Mouse (Mus musculus) brown adipose tissue, adult 24 weeks (tissue): Measurements from ENCODE around the gene Sema4d. TPM values are rescaled to one million over a fixed set of nuclear protein-coding genes. Genes with fewer than 3 reads are reported as not detected.

ENCODE experiments used
- H3K27ac ChIP-seq: fragments of 200-500 bp; replicated peaks from 2 replicates; pipeline ENCODE4 v1.5.1; 2012; ENCODE audit warnings: low read depth, mild to moderate bottlenecking, low read length
- H3K4me1 ChIP-seq: fragments of 200-500 bp; 2 replicates; pipeline ENCODE4 v1.6.1; 2012; ENCODE audit warnings: low read length, mixed read lengths; ENCODE audit not compliant: control insufficient read depth, insufficient read depth, insufficient read length
- H3K4me3 ChIP-seq: fragments of 200-500 bp; 2 replicates; pipeline ENCODE4 v1.5.1; 2012; ENCODE audit warnings: low read depth, mild to moderate bottlenecking, low read length, moderate library complexity; ENCODE audit not compliant: insufficient read depth
- polyA plus RNA-seq: library from polyadenylated mRNA; stranded (reverse); fragments of >200 nt; gene quantifications from 2 replicates; pipeline ENCODE4 v1.2.4, GENCODE M21; 2012; ENCODE audit not compliant: missing spikeins, insufficient read depth, insufficient read length

Sema4d gene
- polyA plus RNA-seq, 1 experiment = 1.0 TPM

- no peak overlapping the region for H3K4me3 ChIP-seq
- H3K27ac ChIP-seq = no peak overlapping the region
- H3K4me1 ChIP-seq = no peaks in the 10 kb centered on the region
Measured at GRCm38 (mm10) chr13:51737949-51738513, 55.5 kb downstream of the Sema4d start.

GRCm38 (mm10) chr13:51737033-51737948, 56.3 kb downstream of the Sema4d start:
- H3K27ac ChIP-seq = peak overlapping the region; percentile 42
- no peaks in the 10 kb centered on the region for H3K4me1 ChIP-seq
- H3K4me3 ChIP-seq = no peak overlapping the region

- H3K4me3 ChIP-seq = no peak overlapping the region
- no peaks in the 10 kb centered on the region for H3K4me1 ChIP-seq
- peak overlapping the region; percentile 27 for H3K27ac ChIP-seq
Measured at GRCm38 (mm10) chr13:51736007-51736911, 57.3 kb downstream of the Sema4d start.

- H3K4me3 ChIP-seq = 0 out of 2 replicates have a peak overlapping the region, but pooled peaks have one; percentile 15
- no peaks in the 10 kb centered on the region for H3K4me1 ChIP-seq
- peak overlapping the region; percentile 56; the same call in 1 of the 2 replicates for H3K27ac ChIP-seq
Measured at GRCm38 (mm10) chr13:51734556-51734955, 59.0 kb downstream of the Sema4d start.

DNA sequence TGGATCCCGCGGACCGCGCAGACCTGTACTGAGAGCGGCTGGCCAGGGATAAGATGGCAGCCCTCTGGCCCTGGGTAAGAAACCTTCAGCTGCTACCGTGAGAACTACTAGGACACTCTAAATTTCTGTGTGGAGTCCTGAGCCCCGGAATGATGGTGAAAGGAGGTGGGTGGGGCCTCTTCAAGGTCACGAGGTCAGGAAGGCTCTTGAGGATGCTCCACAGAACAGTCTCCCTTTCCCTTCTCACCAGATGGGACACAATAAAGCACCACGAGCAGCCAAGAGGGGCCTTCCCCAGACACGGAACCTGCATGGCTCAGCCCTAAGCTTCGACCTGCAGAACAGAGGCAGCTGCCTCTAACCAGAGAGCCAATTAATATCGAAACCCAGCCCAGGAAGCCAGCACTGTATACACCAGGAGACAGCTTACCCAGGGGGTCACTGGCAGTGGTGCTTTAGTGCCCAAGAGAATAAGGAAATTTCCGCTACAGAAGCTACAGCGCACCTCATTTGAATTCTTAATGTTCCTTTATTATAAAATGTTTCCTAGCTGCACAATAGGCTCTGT, 61.4 kb downstream of the Sema4d start:
- no peak overlapping the region for H3K4me3 ChIP-seq
- H3K4me1 ChIP-seq = no peaks in the 10 kb centered on the region
- H3K27ac ChIP-seq = no peak overlapping the region

GRCm38 (mm10) chr13:51731474-51731873, 62.1 kb downstream of the Sema4d start:
- H3K4me1 ChIP-seq = no peaks in the 10 kb centered on the region
- no peak overlapping the region for H3K4me3 ChIP-seq
- H3K27ac ChIP-seq = no peak overlapping the region

- H3K4me3 ChIP-seq = no peak overlapping the region
- no peaks in the 10 kb centered on the region for H3K4me1 ChIP-seq
- no peak overlapping the region for H3K27ac ChIP-seq
Measured at GRCm38 (mm10) chr13:51729887-51730361, 63.6 kb downstream of the Sema4d start.

DNA sequence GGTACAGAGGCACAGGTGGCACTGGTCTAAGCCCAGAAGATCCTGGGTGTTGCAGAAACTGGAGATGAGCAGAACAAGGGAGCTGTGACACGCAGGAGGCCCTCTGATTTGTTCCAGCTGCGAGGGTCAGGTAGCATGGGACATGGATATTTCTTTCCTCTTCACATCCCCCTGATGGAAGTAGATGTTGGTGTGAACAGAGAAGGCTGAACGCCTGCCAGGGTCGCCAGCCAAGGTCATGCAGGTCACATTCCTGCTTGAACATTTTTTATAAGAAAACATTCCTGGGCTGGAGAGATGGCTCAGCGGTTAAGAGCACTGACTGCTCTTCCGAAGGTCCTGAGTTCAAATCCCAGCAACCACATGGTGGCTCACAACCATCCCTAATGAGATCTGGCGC, 66.2 kb downstream of the Sema4d start:
- H3K4me1 ChIP-seq = no peaks in the 10 kb centered on the region
- no peak overlapping the region for H3K4me3 ChIP-seq
- no peak overlapping the region for H3K27ac ChIP-seq

DNA sequence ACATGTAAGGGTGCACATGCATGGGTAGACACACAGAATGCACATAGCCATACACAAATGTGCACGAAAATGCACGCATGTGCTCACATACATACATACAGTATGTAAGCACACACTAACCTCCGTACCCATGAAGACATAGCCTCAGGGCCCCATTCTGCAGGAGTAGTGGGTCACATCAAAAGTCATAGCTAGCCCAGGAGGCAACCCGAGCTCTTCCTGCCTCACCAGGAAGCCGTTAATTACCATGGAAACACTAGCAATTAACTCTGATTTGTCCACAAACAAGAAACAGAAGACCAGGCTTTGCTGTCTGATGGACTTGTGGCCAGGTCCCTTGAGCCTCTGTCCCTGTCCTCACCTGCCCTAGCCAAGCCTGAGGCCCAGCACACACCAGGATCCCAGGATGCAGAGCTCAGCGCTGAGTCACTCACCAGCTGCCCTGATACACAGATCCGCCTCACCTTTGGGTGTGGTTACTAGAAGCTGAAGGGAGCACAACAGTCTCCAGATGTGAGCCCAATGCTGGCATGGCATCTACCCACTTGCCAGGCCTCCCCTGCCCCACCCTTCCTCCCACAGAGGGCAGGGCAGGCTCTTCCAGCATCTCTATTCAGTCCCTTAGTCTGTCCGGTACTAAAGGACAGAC, 67.5 kb downstream of the Sema4d start:
- no peak overlapping the region for H3K27ac ChIP-seq
- no peaks in the 10 kb centered on the region for H3K4me1 ChIP-seq
- H3K4me3 ChIP-seq = no peak overlapping the region

DNA sequence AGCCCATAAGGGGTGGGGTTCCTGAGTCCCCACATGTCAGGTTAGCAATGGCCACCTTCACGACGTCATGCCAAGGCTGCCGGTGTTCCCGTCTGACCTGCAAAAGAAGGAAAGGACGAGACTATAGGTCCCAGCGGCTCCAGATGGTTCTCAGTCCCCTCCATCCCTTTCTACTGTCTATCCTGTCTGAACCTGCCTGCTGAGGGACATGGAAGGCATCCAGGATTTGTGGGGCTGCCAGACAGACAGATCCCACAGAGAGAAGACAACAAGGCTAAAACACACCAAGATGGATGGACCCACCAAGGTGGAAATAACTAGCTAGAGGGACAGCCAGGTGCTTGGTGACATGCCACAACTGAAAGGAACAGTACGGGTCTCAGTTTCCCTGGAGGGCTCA, 68.1 kb downstream of the Sema4d start:
- Histone ChIP-seq H3K27ac (no peak overlapping the region), H3K4me3 (no peak overlapping the region), H3K4me1 (no peaks in the 10 kb centered on the region)

DNA sequence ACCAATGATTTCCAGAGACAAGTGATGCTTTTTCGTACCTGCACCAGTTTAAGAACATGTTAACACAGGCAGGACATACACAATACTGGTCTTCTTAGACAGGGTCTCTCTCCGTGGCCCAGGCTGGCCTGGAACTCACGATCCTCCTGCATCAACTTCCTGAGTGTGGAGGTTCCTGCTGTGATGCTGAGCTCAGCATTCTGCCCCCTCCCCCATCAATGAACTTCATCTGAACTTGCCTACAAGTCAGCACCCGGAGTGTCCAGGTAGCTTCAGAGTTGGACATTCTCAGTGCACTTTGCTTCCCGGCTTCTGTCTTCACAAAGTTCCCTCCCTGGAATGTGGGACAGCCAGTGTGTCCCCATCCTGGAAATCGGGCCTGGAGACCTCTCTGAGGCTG, 69.0 kb downstream of the Sema4d start:
- Histone ChIP-seq H3K4me1 (no peaks in the 10 kb centered on the region), H3K4me3 (no peak overlapping the region), H3K27ac (no peak overlapping the region)

- Histone ChIP-seq H3K27ac (no peak overlapping the region), H3K4me1 (no peaks in the 10 kb centered on the region), H3K4me3 (no peak overlapping the region)
Measured at GRCm38 (mm10) chr13:51723114-51723513, 70.4 kb downstream of the Sema4d start.

DNA sequence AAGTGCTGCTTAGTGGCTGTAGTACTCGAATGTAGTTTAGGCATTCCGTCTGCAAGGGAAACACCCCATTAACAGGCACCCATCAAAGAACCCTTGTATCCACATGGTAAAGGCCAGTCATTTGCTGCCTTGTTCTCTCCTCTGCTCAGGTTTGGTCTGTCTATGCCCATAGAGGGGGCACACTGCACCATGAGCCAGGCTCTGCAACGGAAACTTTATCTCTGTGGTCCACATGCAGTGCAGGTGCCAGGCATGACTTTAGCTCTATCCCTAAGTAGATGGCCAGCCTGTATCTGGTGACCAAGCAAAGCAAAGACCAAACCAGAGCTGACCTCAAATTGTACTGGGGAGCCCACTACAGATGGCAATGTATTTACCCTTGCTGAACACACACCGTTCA, 73.0 kb downstream of the Sema4d start:
- no peak overlapping the region for H3K27ac ChIP-seq
- no peaks in the 10 kb centered on the region for H3K4me1 ChIP-seq
- H3K4me3 ChIP-seq = no peak overlapping the region

DNA sequence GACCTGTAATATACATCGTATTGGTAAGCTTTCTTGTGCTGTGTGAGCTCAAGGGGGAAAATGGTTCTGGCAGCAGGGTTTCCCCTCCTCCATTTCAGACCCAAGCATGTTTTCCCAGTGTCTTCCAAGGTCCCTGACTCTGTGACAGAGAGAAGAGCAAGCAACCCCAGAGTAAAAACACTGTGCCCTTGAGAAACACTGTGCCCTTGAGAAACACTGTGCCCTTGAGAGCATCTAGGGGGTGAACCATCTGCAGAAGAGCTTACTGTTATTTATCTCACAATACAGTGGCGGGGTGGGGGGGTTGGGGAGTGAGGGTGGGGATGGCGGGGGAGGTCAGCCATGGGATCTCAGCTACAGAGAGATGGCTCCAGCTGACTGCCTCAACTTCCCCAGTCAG, 74.3 kb downstream of the Sema4d start:
- no peaks in the 10 kb centered on the region for H3K4me1 ChIP-seq
- no peak overlapping the region for H3K27ac ChIP-seq
- H3K4me3 ChIP-seq = no peak overlapping the region
